Mouse (Mus musculus) embryonic fibroblast, embryonic 13.5 days (primary cell): ENCODE results near the gene Uqcc3.

Source experiments
- CTCF ChIP-seq: IDR thresholded peaks from 2 replicates; pipeline ENCODE4 v1.5.1; 2011; ENCODE audit warnings: mild to moderate bottlenecking, control low read depth, low read length, moderate library complexity, borderline replicate concordance; ENCODE audit not compliant: insufficient read depth
- POLR2A ChIP-seq: IDR thresholded peaks from 2 replicates; pipeline ENCODE4 v1.6.1; 2011; ENCODE audit warnings: low read depth, mild to moderate bottlenecking, control low read depth, low read length, moderate library complexity

GRCm38 (mm10) chr19:8908531-8908930 lies 27.8 kb upstream of the Uqcc3 start:
- TF ChIP-seq CTCF, result no peak
- TF ChIP-seq POLR2A, result no peak
